Mouse (Mus musculus) heart, embryonic 13.5 days (tissue): ENCODE data around the gene Mybl2. TPM values are rescaled to one million over a fixed set of nuclear protein-coding genes. Genes with fewer than 3 reads are reported as not detected.
A peak's percentile ranks its signal among the peaks of the same experiment; 100 is the strongest.

Experiments used
- ATAC-seq: fragments of 200-750 bp; cut with Nextera tagmentation; 2 replicates; pipeline ENCODE4 v1.8.0; 2017; ENCODE audit warnings: moderate TSS enrichment; ENCODE audit not compliant: insufficient number of reproducible peaks, low FRiP score, low TSS enrichment; ENCODE audit errors: extremely low read depth
- H3K27ac ChIP-seq: fragments of 300-500 bp; sonication (generic); replicated peaks from 2 replicates; pipeline ENCODE4 v1.5.1; 2015; ENCODE audit warnings: moderate library complexity, mild to moderate bottlenecking, inconsistent platforms
- H3K27me3 ChIP-seq: fragments of 300-500 bp; sonication (generic); replicated peaks from 2 replicates; pipeline ENCODE4 v1.6.1; 2015; ENCODE audit warnings: mild to moderate bottlenecking, inconsistent platforms
- H3K36me3 ChIP-seq: fragments of 300-500 bp; sonication (generic); 2 replicates; pipeline ENCODE4 v1.6.1; 2015; ENCODE audit warnings: mild to moderate bottlenecking, inconsistent platforms
- H3K4me1 ChIP-seq: fragments of 300-500 bp; sonication (generic); 2 replicates; pipeline ENCODE4 v1.6.1; 2015; ENCODE audit warnings: inconsistent platforms
- H3K4me2 ChIP-seq: fragments of 300-500 bp; sonication (generic); 2 replicates; pipeline ENCODE4 v1.6.1; 2015; ENCODE audit warnings: inconsistent platforms, mild to moderate bottlenecking, moderate library complexity
- H3K4me3 ChIP-seq: fragments of 300-500 bp; sonication (generic); 2 replicates; pipeline ENCODE4 v1.5.1; 2015; ENCODE audit warnings: moderate library complexity, mild to moderate bottlenecking, inconsistent platforms
- H3K9ac ChIP-seq: fragments of 300-500 bp; sonication (generic); 2 replicates; pipeline ENCODE4 v1.6.1; 2015; ENCODE audit warnings: inconsistent platforms, mild to moderate bottlenecking, moderate library complexity
- H3K9me3 ChIP-seq: fragments of 300-500 bp; sonication (generic); 2 replicates; pipeline ENCODE4 v1.6.1; 2016; ENCODE audit warnings: inconsistent platforms
- WGBS: fragments of 180-500 bp; shearing (Covaris S2); methylation state at CpG from one replicate; pipeline ENCODE4 v1.1.7; 2015; ENCODE audit warnings: mixed read lengths; 5-methylcytosine and 5-hydroxymethylcytosine counted together
- polyA plus RNA-seq: library from polyadenylated mRNA; unstranded; fragments of >200 nt; fragmentation: Nextera tagmentation; extraction: Ambion mirVana; gene quantifications from 2 replicates; pipeline ENCODE4 v1.2.1, GENCODE M21; 2015

Gene Mybl2
- polyA plus RNA-seq, 1 experiment from 2014 or later: 16.7 TPM

GRCm38 (mm10) chr2:163094909-163095308 lies 40.4 kb downstream of the Mybl2 start:
- Histone ChIP-seq H3K9ac (no peak overlapping the region), H3K4me2 (no peak overlapping the region), H3K27me3 (peaks cover 11% of the 10 kb centered on the region), H3K4me1 (no peaks in the 10 kb centered on the region), H3K9me3 (no peaks in the 10 kb centered on the region), H3K27ac (no peak overlapping the region), H3K36me3 (no peaks in the 10 kb centered on the region), H3K4me3 (no peak overlapping the region)
- no peak for ATAC-seq
- 82% methylated on average over 9 of the region's 10 CpGs for WGBS

DNA sequence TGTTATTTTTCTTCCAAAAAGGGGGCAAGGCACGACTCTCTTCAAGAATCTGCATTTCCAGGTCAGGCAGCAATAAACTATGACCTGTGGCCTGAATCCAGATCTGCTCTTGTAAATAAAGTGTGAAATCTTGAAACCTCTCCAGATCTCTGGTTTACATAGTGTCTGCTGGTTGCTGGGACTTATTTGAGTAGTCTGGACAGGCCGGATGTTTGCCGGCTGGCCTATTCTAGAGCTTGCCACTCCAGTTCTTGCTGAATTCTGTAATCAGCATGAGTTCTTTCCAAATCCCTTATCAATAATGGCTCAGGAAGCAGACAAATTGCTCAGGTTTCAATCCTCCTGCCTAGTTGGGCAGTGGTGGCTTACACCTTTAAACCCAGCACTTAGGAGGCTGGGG lies 41.3 kb downstream of the Mybl2 start:
- Histone ChIP-seq H3K4me2 (no peak overlapping the region), H3K4me3 (no peak overlapping the region), H3K9me3 (no peaks in the 10 kb centered on the region), H3K4me1 (no peaks in the 10 kb centered on the region), H3K27me3 (peaks cover 12% of the 10 kb centered on the region), H3K36me3 (no peaks in the 10 kb centered on the region), H3K27ac (no peak overlapping the region), H3K9ac (no peak overlapping the region)
- 58% methylated on average over 3 of the region's 3 CpGs for WGBS
- no peak for ATAC-seq

DNA sequence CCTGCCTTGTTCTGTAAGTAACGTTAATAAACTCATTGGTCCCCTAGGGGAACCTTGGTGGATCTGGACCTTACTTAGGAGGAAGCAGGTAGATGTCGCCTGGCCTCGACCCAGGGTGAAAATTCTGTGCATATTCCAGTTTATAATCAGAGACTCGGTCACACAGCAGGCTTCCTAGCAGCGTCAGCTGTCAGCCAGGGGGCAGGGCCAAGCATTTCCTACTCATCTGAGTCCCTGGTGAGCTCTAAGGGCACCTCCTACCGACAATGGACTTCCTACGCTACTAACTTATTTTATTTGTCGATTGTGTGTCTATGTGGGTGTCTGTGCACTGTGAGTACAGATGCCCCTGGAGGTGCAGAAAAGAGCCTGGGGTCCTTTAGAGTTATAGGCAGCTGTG lies 45.4 kb downstream of the Mybl2 start:
- peaks cover 18% of the 10 kb centered on the region for H3K4me1 ChIP-seq
- ATAC-seq: no peak

DNA sequence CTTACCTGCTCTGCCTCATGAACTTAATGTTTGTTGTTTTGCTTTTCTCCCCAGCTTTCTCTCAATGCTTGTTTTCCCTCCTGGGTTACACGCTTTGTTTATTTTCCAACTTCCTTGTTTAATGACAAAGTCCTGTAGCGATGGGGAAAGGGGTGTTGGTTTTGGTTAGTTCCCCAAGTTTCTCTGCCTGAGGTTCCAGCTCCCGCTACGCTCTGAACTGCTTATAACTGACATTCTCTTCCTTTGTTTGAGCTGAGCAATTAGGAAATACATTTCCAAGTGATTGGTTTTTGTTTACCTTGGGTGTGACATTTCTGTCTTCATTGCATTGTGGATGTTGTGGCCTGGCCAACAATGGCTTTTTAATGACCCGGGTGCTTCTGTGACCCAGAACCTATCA lies 46.1 kb downstream of the Mybl2 start:
- Histone ChIP-seq H3K27ac (no peak overlapping the region), H3K9ac (no peak overlapping the region), H3K36me3 (no peaks in the 10 kb centered on the region), H3K9me3 (no peaks in the 10 kb centered on the region), H3K4me1 (peaks cover 18% of the 10 kb centered on the region), H3K4me3 (no peak overlapping the region), H3K4me2 (no peak overlapping the region), H3K27me3 (peaks cover 12% of the 10 kb centered on the region)
- WGBS: 71% methylated on average over 5 of the region's 5 CpGs
- no peak for ATAC-seq

More for the DNA sequence above, 45.4 kb downstream of the Mybl2 start:
- H3K4me3 ChIP-seq: no peak overlapping the region
- no peak overlapping the region for H3K27ac ChIP-seq
- H3K36me3 ChIP-seq: no peaks in the 10 kb centered on the region
- 40% methylated on average over 8 of the region's 8 CpGs for WGBS
- H3K27me3 ChIP-seq: peaks cover 12% of the 10 kb centered on the region
- no peak overlapping the region for H3K4me2 ChIP-seq
- H3K9me3 ChIP-seq: no peaks in the 10 kb centered on the region
- H3K9ac ChIP-seq: no peak overlapping the region

GRCm38 (mm10) chr2:163101646-163102203 lies 47.2 kb downstream of the Mybl2 start:
- Histone ChIP-seq H3K27me3 (peaks cover 12% of the 10 kb centered on the region), H3K36me3 (no peaks in the 10 kb centered on the region), H3K27ac (no peak overlapping the region), H3K4me3 (no peak overlapping the region), H3K9me3 (no peaks in the 10 kb centered on the region), H3K4me1 (peaks cover 18% of the 10 kb centered on the region), H3K4me2 (peak overlapping the region; percentile 9; the same call in 1 of the 2 replicates), H3K9ac (no peak overlapping the region)
- no peak for ATAC-seq
- 5% methylated on average over 10 of the region's 10 CpGs for WGBS

GRCm38 (mm10) chr2:163102216-163102615 lies 47.7 kb downstream of the Mybl2 start:
- Histone ChIP-seq H3K4me1 (peaks cover 18% of the 10 kb centered on the region), H3K4me2 (no peak overlapping the region), H3K4me3 (no peak overlapping the region), H3K9ac (no peak overlapping the region), H3K27ac (no peak overlapping the region), H3K9me3 (no peaks in the 10 kb centered on the region), H3K36me3 (no peaks in the 10 kb centered on the region), H3K27me3 (peaks cover 12% of the 10 kb centered on the region)
- no peak for ATAC-seq
- WGBS: 50% methylated on average over 7 of the region's 7 CpGs

- no peak overlapping the region for H3K4me3 ChIP-seq
- H3K27ac ChIP-seq: no peak overlapping the region
- no peak overlapping the region for H3K4me2 ChIP-seq
- H3K9ac ChIP-seq: no peak overlapping the region
- H3K4me1 ChIP-seq: peaks cover 18% of the 10 kb centered on the region
- H3K27me3 ChIP-seq: peaks cover 12% of the 10 kb centered on the region
- no peaks in the 10 kb centered on the region for H3K9me3 ChIP-seq
- 54% methylated on average over 18 of the region's 18 CpGs for WGBS
- no peaks in the 10 kb centered on the region for H3K36me3 ChIP-seq
- ATAC-seq: no peak
These were observed 48.6 kb downstream of the Mybl2 start for GRCm38 (mm10) chr2:163102900-163103653.

- WGBS: 71% methylated on average over 13 of the region's 13 CpGs
- no peaks in the 10 kb centered on the region for H3K36me3 ChIP-seq
- H3K27ac ChIP-seq: no peak overlapping the region
- no peak overlapping the region for H3K4me2 ChIP-seq
- no peak overlapping the region for H3K9ac ChIP-seq
- H3K4me3 ChIP-seq: no peak overlapping the region
- no peaks in the 10 kb centered on the region for H3K9me3 ChIP-seq
- H3K27me3 ChIP-seq: peaks cover 8% of the 10 kb centered on the region; the same call in 1 of the 2 replicates
- H3K4me1 ChIP-seq: peaks cover 18% of the 10 kb centered on the region
- no peak for ATAC-seq
These were observed 49.7 kb downstream of the Mybl2 start for GRCm38 (mm10) chr2:163104086-163104770.

DNA sequence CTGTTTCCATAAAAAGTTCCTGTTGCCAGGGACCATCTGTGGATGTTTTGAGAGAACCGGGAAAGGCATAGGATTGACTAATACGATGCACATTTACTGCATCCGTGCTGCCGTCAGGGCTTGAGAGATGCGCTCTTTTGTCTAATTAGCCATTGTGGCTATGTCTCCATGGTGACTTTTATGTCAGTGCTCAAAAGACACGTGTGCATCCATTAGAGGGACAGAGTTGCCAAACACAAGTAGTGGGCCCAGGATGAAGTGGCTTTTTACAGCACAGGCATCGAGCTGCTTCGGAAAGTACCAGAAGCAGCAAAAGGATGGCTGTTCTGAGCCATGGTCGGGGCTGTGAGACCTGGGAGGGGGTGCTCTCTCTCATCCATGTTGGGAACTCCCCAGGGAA lies 53.9 kb downstream of the Mybl2 start:
- Histone ChIP-seq H3K4me1 (peaks cover 15% of the 10 kb centered on the region), H3K9ac (no peak overlapping the region), H3K27me3 (no peaks in the 10 kb centered on the region; the same call in 1 of the 2 replicates), H3K36me3 (no peaks in the 10 kb centered on the region), H3K4me3 (no peak overlapping the region), H3K9me3 (0 out of 2 replicates have a peak, but pooled peaks cover 3% of the 10 kb centered on the region), H3K4me2 (no peak overlapping the region), H3K27ac (no peak overlapping the region)
- no peak for ATAC-seq
- 79% methylated on average over 9 of the region's 9 CpGs for WGBS

GRCm38 (mm10) chr2:163110706-163111105 lies 56.2 kb downstream of the Mybl2 start:
- no peak overlapping the region for H3K27ac ChIP-seq
- H3K4me2 ChIP-seq: no peak overlapping the region
- peaks cover 3% of the 10 kb centered on the region; the same call in 1 of the 2 replicates for H3K27me3 ChIP-seq
- peaks cover 5% of the 10 kb centered on the region; the same call in 1 of the 2 replicates for H3K4me1 ChIP-seq
- H3K4me3 ChIP-seq: no peak overlapping the region
- H3K9ac ChIP-seq: no peak overlapping the region
- no peaks in the 10 kb centered on the region for H3K36me3 ChIP-seq
- 87% methylated on average over 1 of the region's 1 CpGs for WGBS
- H3K9me3 ChIP-seq: 0 out of 2 replicates have a peak, but pooled peaks cover 3% of the 10 kb centered on the region
- no peak for ATAC-seq

DNA sequence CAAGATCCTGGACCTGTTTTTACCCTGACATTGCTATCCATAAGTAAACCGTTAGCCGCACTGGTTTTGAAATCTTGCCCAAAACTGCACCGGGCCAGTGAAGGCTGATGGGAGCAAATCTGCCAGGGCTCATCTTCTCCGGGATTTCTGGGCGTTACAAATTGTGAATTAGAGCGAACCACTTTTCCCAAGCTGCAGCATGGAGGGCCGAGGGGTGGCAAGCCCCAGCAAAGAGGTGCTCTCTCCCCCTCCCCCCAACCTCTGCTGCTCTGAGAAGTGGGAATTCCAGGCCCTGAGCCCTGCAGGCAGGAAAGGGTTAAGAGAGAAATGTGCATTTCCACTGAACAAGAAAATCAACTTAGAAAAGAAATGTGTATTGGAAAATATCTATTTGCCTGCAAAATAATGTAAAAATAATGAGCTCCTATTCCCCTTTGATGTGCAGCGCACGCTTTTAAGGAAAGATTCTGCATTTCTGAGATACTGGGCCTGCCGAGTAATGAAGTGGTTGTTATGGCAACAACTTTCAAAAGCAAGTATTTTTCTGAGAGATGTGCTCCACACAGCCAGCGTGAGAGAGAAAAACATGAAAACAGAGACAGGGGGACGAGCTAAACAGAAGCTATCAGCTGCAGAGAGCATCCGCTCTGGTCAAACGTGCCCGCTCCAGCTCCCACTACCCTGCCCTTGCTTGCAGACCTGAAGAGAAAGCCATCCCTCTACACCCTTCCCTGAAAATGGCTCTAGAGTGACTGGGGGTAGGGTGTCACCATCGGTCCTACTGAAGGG lies 57.1 kb downstream of the Mybl2 start:
- Histone ChIP-seq H3K9ac (no peak overlapping the region), H3K27ac (no peak overlapping the region), H3K4me1 (peaks cover 5% of the 10 kb centered on the region; the same call in 1 of the 2 replicates), H3K4me2 (no peak overlapping the region), H3K4me3 (no peak overlapping the region), H3K9me3 (0 out of 2 replicates have a peak, but pooled peaks cover 3% of the 10 kb centered on the region), H3K27me3 (peaks cover 3% of the 10 kb centered on the region; the same call in 1 of the 2 replicates), H3K36me3 (no peaks in the 10 kb centered on the region)
- ATAC-seq: no peak
- 68% methylated on average over 16 of the region's 16 CpGs for WGBS
